Mouse (Mus musculus) midbrain, embryonic 16.5 days (tissue): ENCODE data around the gene Adcy10. TPM values are rescaled to one million over a fixed set of nuclear protein-coding genes. Genes with fewer than 3 reads are reported as not detected.

Experiments
- ATAC-seq: fragments of 200-750 bp; cut with Nextera tagmentation; 2 replicates; pipeline ENCODE4 v1.8.0; 2017; ENCODE audit warnings: moderate TSS enrichment
- H3K27ac ChIP-seq: fragments of 300-500 bp; sonication (generic); 2 replicates; pipeline ENCODE4 v1.5.1; 2014; ENCODE audit warnings: mild to moderate bottlenecking, low read length, mixed read lengths
- H3K27me3 ChIP-seq: fragments of 300-500 bp; sonication (generic); 2 replicates; pipeline ENCODE4 v1.6.1; 2014; ENCODE audit warnings: low read depth, low read length, mixed read lengths; ENCODE audit not compliant: control insufficient read depth, insufficient read depth
- H3K36me3 ChIP-seq: fragments of 300-500 bp; sonication (generic); 2 replicates; pipeline ENCODE4 v1.6.1; 2014; ENCODE audit warnings: mild to moderate bottlenecking, low read length, moderate library complexity, mixed read lengths; ENCODE audit not compliant: control insufficient read depth, insufficient read depth
- H3K4me1 ChIP-seq: fragments of 300-500 bp; sonication (generic); 2 replicates; pipeline ENCODE4 v1.6.1; 2014; ENCODE audit warnings: mild to moderate bottlenecking, low read length, mixed read lengths; ENCODE audit not compliant: control insufficient read depth, insufficient read depth
- H3K4me2 ChIP-seq: fragments of 300-500 bp; sonication (generic); 2 replicates; pipeline ENCODE4 v1.6.1; 2014; ENCODE audit warnings: mild to moderate bottlenecking, low read length, mixed read lengths
- H3K4me3 ChIP-seq: fragments of 300-500 bp; sonication (generic); 2 replicates; pipeline ENCODE4 v1.5.1; 2014; ENCODE audit warnings: low read depth, mild to moderate bottlenecking, low read length, moderate library complexity, mixed read lengths
- H3K9ac ChIP-seq: fragments of 300-500 bp; sonication (generic); 2 replicates; pipeline ENCODE4 v1.6.1; 2014; ENCODE audit warnings: low read depth, low read length, mixed read lengths
- H3K9me3 ChIP-seq: fragments of 300-500 bp; sonication (generic); replicated peaks from 2 replicates; pipeline ENCODE4 v1.6.1; 2014; ENCODE audit warnings: mild to moderate bottlenecking, low read length, mixed read lengths; ENCODE audit not compliant: control insufficient read depth, poor library complexity, severe bottlenecking
- WGBS: fragments of 180-500 bp; shearing (Covaris S2); extraction: QIAGEN DNeasy Blood & Tissue Kit; methylation state at CpG from one replicate; pipeline ENCODE4 v1.1.7; 2014; 5-methylcytosine and 5-hydroxymethylcytosine counted together
- polyA plus RNA-seq: library from polyadenylated mRNA; unstranded; fragments of >200 nt; fragmentation: Nextera tagmentation; extraction: Ambion mirVana; gene quantifications from 2 replicates; pipeline ENCODE4 v1.2.1, GENCODE M21; 2015

Adcy10 gene
- polyA plus RNA-seq, 1 experiment from 2014 or later = 0.40 TPM

DNA sequence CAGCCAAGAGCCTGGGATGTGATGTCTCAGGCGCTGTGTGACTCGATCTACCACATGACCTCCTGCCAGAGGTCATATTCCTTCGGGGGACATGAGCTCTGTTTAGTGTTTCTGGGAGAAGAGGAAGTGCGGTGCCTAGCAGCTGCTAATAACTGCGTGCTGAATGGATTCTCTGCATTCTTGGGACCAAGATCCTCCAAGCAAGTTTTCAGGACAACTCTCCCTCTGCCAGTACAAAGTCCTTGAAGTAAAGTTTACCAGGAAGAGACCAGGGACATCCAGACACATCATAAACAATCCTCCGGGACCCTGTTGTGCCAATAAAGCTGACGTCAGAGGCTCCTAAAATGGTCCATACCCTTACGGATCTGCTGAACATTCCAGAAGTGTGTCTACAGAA is 102.9 kb downstream of the Adcy10 start:
- H3K4me2 ChIP-seq = no peak overlapping the region
- no peak overlapping the region for H3K27ac ChIP-seq
- H3K4me1 ChIP-seq = no peaks in the 10 kb centered on the region
- H3K27me3 ChIP-seq = no peaks in the 10 kb centered on the region
- H3K9ac ChIP-seq = no peak overlapping the region
- H3K9me3 ChIP-seq = no peaks in the 10 kb centered on the region
- H3K36me3 ChIP-seq = peaks cover 8% of the 10 kb centered on the region
- WGBS = 81% methylated on average over 8 of the region's 8 CpGs
- no peak overlapping the region for H3K4me3 ChIP-seq
- ATAC-seq = no peak

DNA sequence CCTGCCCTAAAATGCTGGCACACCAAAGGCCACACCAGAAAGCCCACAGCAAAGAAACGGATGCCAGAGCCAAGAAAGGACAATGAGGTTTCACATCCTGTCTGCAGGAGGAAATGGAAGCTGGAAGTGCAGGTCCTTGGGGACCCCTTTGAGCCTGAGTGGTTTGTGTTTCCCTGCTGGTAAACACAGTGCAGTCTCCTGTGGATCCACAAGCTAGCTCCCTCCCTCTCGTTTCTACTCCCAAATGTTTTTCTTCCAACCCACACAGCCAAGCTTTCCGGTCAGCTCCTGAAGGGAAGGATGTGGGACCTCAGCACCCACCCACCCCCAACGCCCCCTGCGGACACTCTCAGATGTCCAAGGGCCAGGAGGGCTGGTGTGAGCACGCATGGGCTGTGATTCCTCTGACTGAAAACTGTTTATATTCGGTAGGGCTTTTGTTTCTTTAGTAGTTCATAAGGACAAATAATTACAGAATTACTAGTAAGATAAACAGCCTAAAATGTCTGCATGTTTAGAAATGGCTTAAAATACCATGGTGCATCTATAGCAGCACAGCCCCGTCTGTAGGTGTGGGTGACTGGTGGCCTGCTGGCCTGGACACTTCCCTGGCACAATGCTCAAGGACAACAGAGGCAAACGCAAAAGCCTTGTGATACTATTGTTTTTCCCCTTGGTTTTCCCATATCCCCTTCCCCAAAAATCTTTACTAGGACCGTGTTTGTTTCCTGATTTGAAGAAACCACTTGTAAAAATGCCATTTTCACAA is 104.5 kb downstream of the Adcy10 start:
- no peak overlapping the region for H3K27ac ChIP-seq
- H3K9me3 ChIP-seq = no peaks in the 10 kb centered on the region
- no peaks in the 10 kb centered on the region for H3K27me3 ChIP-seq
- no peak overlapping the region for H3K4me3 ChIP-seq
- ATAC-seq = no peak
- H3K4me2 ChIP-seq = no peak overlapping the region
- WGBS = 55% methylated on average over 10 of the region's 10 CpGs
- H3K9ac ChIP-seq = no peak overlapping the region
- no peaks in the 10 kb centered on the region for H3K4me1 ChIP-seq
- peaks cover 12% of the 10 kb centered on the region for H3K36me3 ChIP-seq

DNA sequence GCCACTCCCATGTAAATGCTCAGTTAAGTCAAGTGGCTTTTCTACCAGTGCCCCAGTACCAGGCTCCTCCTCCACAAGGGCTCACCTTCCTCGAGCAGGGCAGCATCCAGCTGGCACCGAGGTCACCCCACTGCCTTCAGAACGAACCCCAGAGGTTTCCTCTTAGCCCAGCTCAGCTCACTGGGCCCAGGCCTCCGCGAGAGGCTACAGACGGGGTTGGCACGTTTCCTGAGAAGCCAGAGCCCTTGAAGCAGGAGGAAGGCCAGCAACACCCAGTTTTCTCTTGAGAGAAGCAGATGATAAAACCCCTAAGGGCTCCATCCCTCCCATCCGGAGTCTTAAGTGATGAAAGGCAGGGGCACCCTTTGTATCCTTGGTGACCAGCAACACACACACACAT is 105.8 kb downstream of the Adcy10 start:
- Histone ChIP-seq H3K4me1 (no peaks in the 10 kb centered on the region), H3K27ac (no peak overlapping the region), H3K36me3 (peaks cover 12% of the 10 kb centered on the region), H3K9me3 (no peaks in the 10 kb centered on the region), H3K9ac (no peak overlapping the region), H3K4me3 (no peak overlapping the region), H3K4me2 (no peak overlapping the region), H3K27me3 (no peaks in the 10 kb centered on the region)
- no peak for ATAC-seq
- 81% methylated on average over 8 of the region's 8 CpGs for WGBS

DNA sequence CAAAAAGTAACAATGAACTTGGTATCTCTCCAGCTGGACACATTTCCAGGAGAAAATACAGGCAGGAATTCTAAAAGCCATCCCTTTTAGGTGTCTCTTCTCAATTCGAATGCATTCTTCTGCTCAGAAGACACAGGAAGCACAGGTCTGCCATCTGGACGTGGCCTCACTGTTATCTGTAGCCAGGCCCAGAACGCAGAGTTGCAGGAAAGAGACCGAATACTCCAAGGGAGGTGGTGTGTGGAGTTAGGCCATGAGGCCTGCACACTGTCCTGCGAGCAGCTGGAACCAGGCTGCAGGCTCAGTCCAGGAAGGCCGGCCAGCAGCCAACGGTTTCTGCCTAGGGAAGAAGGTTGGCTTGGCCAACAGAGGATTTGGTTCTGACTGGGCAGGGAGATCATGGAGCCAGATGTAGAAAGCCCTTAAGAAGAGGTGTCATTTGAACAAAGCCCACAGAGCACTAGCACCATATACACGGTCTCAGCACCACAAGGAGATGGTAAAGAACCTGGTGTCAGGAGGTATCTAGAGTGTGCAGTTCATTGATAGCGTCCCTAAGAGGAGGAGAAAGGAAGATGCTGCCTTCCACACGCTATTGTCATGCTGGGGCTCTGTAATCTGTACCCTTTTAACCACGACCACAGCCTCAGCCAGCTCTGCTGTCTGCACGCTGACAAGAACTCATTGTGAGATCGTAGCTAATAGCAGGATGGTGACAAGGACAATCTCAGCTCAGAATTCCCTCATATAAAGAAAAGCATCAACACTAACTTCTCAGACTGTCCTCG is 107.5 kb downstream of the Adcy10 start:
- peaks cover 12% of the 10 kb centered on the region for H3K36me3 ChIP-seq
- H3K27ac ChIP-seq = no peak overlapping the region
- no peaks in the 10 kb centered on the region for H3K9me3 ChIP-seq
- no peaks in the 10 kb centered on the region for H3K4me1 ChIP-seq
- no peak overlapping the region for H3K4me3 ChIP-seq
- H3K9ac ChIP-seq = no peak overlapping the region
- no peak overlapping the region for H3K4me2 ChIP-seq
- no peak for ATAC-seq
- 91% methylated on average over 14 of the region's 14 CpGs for WGBS
- H3K27me3 ChIP-seq = no peaks in the 10 kb centered on the region

DNA sequence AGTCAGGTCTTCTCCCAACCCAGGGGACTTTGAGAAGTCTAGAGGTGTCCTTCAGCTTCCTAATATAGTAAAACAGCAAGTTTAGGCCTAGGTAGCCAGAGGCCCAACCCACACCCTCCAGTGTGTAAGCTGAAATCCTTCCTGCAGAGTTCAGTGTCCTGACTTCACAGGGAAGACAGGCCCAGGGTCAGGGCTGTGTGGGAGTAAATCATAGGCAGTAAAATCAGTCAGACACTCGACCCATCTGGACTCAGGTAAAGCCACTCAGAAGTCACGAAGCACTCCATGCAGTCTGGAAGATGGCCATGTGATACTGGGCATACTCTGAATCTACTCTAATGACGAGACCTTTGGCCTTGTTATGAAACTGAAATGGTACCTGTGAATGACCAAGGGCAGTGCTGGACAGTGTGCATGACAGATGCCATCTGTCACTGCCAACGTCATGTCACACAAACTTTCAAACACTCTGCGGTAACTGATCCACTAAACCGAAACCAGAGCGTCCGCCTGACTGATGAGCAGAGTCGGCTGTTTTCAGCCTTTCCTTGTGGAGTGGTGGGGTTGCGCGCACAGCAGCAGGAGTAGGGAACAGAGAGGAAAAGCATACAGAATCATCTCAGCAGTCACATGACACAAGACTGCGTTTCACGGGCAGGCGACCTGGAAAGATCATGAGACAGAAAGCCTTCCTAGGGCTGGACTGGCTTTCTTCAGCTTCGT is 109.9 kb downstream of the Adcy10 start:
- 93% methylated on average over 15 of the region's 15 CpGs for WGBS
- Histone ChIP-seq H3K9me3 (no peaks in the 10 kb centered on the region), H3K4me1 (no peaks in the 10 kb centered on the region), H3K27ac (no peak overlapping the region), H3K9ac (no peak overlapping the region), H3K4me3 (no peak overlapping the region), H3K27me3 (no peaks in the 10 kb centered on the region), H3K36me3 (peaks cover 15% of the 10 kb centered on the region), H3K4me2 (no peak overlapping the region)
- ATAC-seq = no peak

DNA sequence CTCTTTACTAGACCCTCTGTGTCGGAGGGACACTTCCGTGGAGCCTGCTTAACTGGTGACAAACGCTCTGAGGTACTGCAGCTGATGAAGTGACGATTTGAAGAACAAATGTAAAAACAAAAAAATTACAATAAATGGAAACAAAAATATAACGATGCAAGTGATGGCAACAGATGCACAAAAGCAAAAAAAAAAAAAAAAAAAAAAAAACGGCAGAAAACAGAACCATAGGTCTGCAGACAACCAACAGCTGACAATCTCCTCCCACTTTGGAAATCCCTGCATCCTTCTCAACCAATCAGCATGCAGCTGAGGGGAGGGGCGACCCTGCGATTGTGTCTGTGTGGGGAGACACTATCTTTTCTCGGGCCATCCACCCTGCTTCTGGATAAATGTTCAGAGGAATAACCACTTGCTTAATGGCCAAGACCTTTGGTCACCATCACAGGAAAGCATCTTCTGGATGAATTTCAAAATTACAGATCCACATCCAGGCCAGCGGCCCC is 116.8 kb downstream of the Adcy10 start:
- no peaks in the 10 kb centered on the region for H3K4me1 ChIP-seq
- H3K27ac ChIP-seq = no peak overlapping the region
- no peaks in the 10 kb centered on the region for H3K27me3 ChIP-seq
- WGBS = 75% methylated on average over 10 of the region's 10 CpGs
- no peaks in the 10 kb centered on the region for H3K9me3 ChIP-seq
- peaks cover 31% of the 10 kb centered on the region for H3K36me3 ChIP-seq
- no peak overlapping the region for H3K9ac ChIP-seq
- H3K4me2 ChIP-seq = no peak overlapping the region
- no peak for ATAC-seq
- H3K4me3 ChIP-seq = no peak overlapping the region

DNA sequence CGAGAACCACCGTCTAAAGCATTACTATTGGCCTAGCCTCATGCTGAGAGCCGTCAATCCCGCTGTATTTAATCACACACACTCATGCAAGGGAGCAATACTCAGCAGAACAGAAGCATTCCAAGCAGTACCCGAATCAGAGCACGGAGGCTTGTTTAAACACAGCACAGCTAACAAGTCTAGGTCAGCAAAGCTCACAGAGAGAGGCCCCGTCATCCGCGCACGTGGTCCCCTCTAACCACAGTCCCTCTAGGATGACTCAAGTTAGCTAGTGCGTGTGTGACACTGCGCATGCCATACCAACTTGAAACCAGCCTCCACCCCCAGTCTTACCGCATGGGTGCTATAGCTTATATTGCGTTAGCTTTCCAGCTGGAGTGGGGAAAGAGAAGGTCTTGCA is 118.2 kb downstream of the Adcy10 start:
- 84% methylated on average over 14 of the region's 14 CpGs for WGBS
- Histone ChIP-seq H3K27me3 (no peaks in the 10 kb centered on the region), H3K4me2 (no peak overlapping the region), H3K4me1 (no peaks in the 10 kb centered on the region), H3K9ac (no peak overlapping the region), H3K4me3 (no peak overlapping the region), H3K27ac (no peak overlapping the region), H3K9me3 (no peaks in the 10 kb centered on the region), H3K36me3 (peaks cover 33% of the 10 kb centered on the region)
- 0 out of 2 replicates have a peak, but pooled peaks have one; percentile 43 for ATAC-seq

DNA sequence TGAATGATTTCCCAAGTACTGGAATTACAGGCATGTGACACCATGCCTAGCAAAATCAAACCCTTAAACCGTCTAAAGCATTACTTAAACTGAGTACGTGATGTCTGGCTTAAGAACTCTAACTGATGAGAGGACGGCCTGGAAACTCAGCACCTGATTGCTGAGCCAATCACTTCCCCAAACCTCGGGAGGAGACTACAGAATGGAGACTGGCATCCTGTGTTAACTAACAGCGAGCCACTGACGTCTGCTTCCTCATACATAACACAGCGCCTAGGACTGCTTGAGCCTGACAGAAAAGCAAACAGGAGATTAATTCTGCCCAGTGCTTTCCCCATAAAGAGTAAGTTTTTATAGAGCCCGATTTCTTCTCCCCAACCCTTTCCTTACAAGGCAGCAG is 119.2 kb downstream of the Adcy10 start:
- Histone ChIP-seq H3K9me3 (no peaks in the 10 kb centered on the region), H3K27me3 (no peaks in the 10 kb centered on the region), H3K27ac (no peak overlapping the region), H3K4me1 (no peaks in the 10 kb centered on the region), H3K4me2 (no peak overlapping the region), H3K36me3 (peaks cover 31% of the 10 kb centered on the region), H3K4me3 (no peak overlapping the region), H3K9ac (no peak overlapping the region)
- WGBS = 91% methylated on average over 8 of the region's 8 CpGs
- ATAC-seq = no peak
